Mouse (Mus musculus): ENCODE results near the gene Zcrb1. TPM values are rescaled to one million over a fixed set of nuclear protein-coding genes. Genes with fewer than 3 reads are reported as not detected.

Gene Zcrb1
- polyA plus RNA-seq (2015; fragmentation: Nextera tagmentation; extraction: Ambion mirVana), result 122 and 123 TPM in 2 replicates

GRCm38 (mm10) chr15:93397826-93398698 is at the start of gene Zcrb1, which contains the start of gene Pphln1:
Zcrb1 (minus strand) TSS chr15:93398334.
Pphln1 (plus strand) TSS chr15:93398350.
- Histone ChIP-seq H3K4me1 (peaks cover 14% of the 10 kb centered on the region), H3K27ac (peak within 1 kb of the TSS; percentile 91), H3K4me3 (replicated peaks) (peak within 1 kb of the TSS; percentile 97), H3K27me3 (replicated peaks) (no peaks in the 10 kb centered on the region), H3K36me3 (peaks cover 8% of the 10 kb centered on the region), H3K4me2 (peak within 1 kb of the TSS; percentile 73), H3K9me3 (no peaks in the 10 kb centered on the region), H3K9ac (peak within 1 kb of the TSS; percentile 95)
- WGBS, result under 1% methylated on average over 100 of the region's 100 CpGs
- ATAC-seq (ENCODE audit: insufficient read depth, low FRiP score, low read depth), result peak; percentile 95

- WGBS, result 67% methylated on average over 6 of the region's 6 CpGs
- peak; percentile 31; the same call in 1 of the 2 replicates for ATAC-seq (ENCODE audit: insufficient read depth, low FRiP score, low read depth)
- H3K4me2 ChIP-seq, result no peak overlapping the region
- H3K9ac ChIP-seq, result no peak overlapping the region
- H3K36me3 ChIP-seq, result peaks cover 25% of the 10 kb centered on the region
- H3K9me3 ChIP-seq, result no peaks in the 10 kb centered on the region
- no peak overlapping the region for H3K27ac ChIP-seq
- H3K4me1 ChIP-seq, result no peaks in the 10 kb centered on the region
- no peaks in the 10 kb centered on the region for H3K27me3 ChIP-seq (replicated peaks)
- no peak overlapping the region for H3K4me3 ChIP-seq (replicated peaks)
Observed at GRCm38 (mm10) chr15:93443676-93444075, 45.5 kb upstream of the Zcrb1 start.

GRCm38 (mm10) chr15:93442271-93442670 is 44.1 kb upstream of the Zcrb1 start:
- 87% methylated on average over 4 of the region's 4 CpGs for WGBS
- H3K36me3 ChIP-seq, result peaks cover 25% of the 10 kb centered on the region
- H3K27ac ChIP-seq, result no peak overlapping the region
- H3K4me1 ChIP-seq, result no peaks in the 10 kb centered on the region
- H3K4me3 ChIP-seq (replicated peaks), result no peak overlapping the region
- H3K4me2 ChIP-seq, result no peak overlapping the region
- no peak overlapping the region for H3K9ac ChIP-seq
- ATAC-seq (ENCODE audit: insufficient read depth, low FRiP score, low read depth), result no peak
- H3K27me3 ChIP-seq (replicated peaks), result no peaks in the 10 kb centered on the region
- no peaks in the 10 kb centered on the region for H3K9me3 ChIP-seq

- Histone ChIP-seq H3K4me1 (peaks cover 4% of the 10 kb centered on the region; the same call in 1 of the 2 replicates), H3K4me3 (replicated peaks) (no peak overlapping the region), H3K36me3 (peaks cover 25% of the 10 kb centered on the region), H3K9me3 (no peaks in the 10 kb centered on the region), H3K9ac (no peak overlapping the region), H3K27me3 (replicated peaks) (no peaks in the 10 kb centered on the region), H3K27ac (no peak overlapping the region), H3K4me2 (no peak overlapping the region)
- no peak for ATAC-seq (ENCODE audit: insufficient read depth, low FRiP score, low read depth)
- WGBS, result 44% methylated on average over 5 of the region's 5 CpGs
Observed at GRCm38 (mm10) chr15:93438663-93439062, 40.5 kb upstream of the Zcrb1 start.

- ATAC-seq (ENCODE audit: insufficient read depth, low FRiP score, low read depth), result no peak
- Histone ChIP-seq H3K27me3 (replicated peaks) (no peaks in the 10 kb centered on the region), H3K9me3 (no peaks in the 10 kb centered on the region), H3K36me3 (0 out of 2 replicates have a peak, but pooled peaks cover 5% of the 10 kb centered on the region), H3K4me3 (replicated peaks) (no peak overlapping the region), H3K27ac (no peak overlapping the region), H3K9ac (no peak overlapping the region), H3K4me2 (no peak overlapping the region), H3K4me1 (peaks cover 4% of the 10 kb centered on the region; the same call in 1 of the 2 replicates)
- WGBS, result 78% methylated on average over 12 of the region's 12 CpGs
Observed at GRCm38 (mm10) chr15:93435998-93436397, 37.9 kb upstream of the Zcrb1 start.

- Histone ChIP-seq H3K27ac (no peak overlapping the region), H3K9ac (no peak overlapping the region), H3K36me3 (no peaks in the 10 kb centered on the region), H3K4me3 (replicated peaks) (no peak overlapping the region), H3K9me3 (no peaks in the 10 kb centered on the region), H3K4me2 (no peak overlapping the region), H3K4me1 (peaks cover 4% of the 10 kb centered on the region; the same call in 1 of the 2 replicates), H3K27me3 (replicated peaks) (no peaks in the 10 kb centered on the region)
- 33% methylated on average over 11 of the region's 11 CpGs for WGBS
- no peak for ATAC-seq (ENCODE audit: insufficient read depth, low FRiP score, low read depth)
Observed at GRCm38 (mm10) chr15:93433811-93434210, 35.7 kb upstream of the Zcrb1 start.

- 92% methylated on average over 1 of the region's 1 CpGs for WGBS
Observed at GRCm38 (mm10) chr15:93422537-93422936, 24.4 kb upstream of the Zcrb1 start.

GRCm38 (mm10) chr15:93420596-93420995 is 22.5 kb upstream of the Zcrb1 start:
- ATAC-seq (ENCODE audit: insufficient read depth, low FRiP score, low read depth), result no peak
- no peaks in the 10 kb centered on the region for H3K4me1 ChIP-seq
- no peaks in the 10 kb centered on the region for H3K9me3 ChIP-seq
- H3K4me2 ChIP-seq, result no peak overlapping the region
- H3K27ac ChIP-seq, result no peak overlapping the region
- H3K36me3 ChIP-seq, result peaks cover 20% of the 10 kb centered on the region; the same call in 1 of the 2 replicates
- WGBS, result 85% methylated on average over 7 of the region's 7 CpGs
- H3K4me3 ChIP-seq (replicated peaks), result no peak overlapping the region
- H3K9ac ChIP-seq, result no peak overlapping the region
- no peaks in the 10 kb centered on the region for H3K27me3 ChIP-seq (replicated peaks)

More at GRCm38 (mm10) chr15:93422537-93422936, 24.4 kb upstream of the Zcrb1 start:
- Histone ChIP-seq H3K4me2 (no peak overlapping the region), H3K9me3 (no peaks in the 10 kb centered on the region), H3K9ac (no peak overlapping the region), H3K4me1 (no peaks in the 10 kb centered on the region), H3K27ac (no peak overlapping the region), H3K4me3 (replicated peaks) (no peak overlapping the region), H3K27me3 (replicated peaks) (no peaks in the 10 kb centered on the region), H3K36me3 (peaks cover 20% of the 10 kb centered on the region; the same call in 1 of the 2 replicates)
- ATAC-seq (ENCODE audit: insufficient read depth, low FRiP score, low read depth), result no peak

- Histone ChIP-seq H3K27me3 (replicated peaks) (no peaks in the 10 kb centered on the region), H3K4me3 (replicated peaks) (no peak overlapping the region), H3K4me1 (no peaks in the 10 kb centered on the region), H3K4me2 (no peak overlapping the region), H3K36me3 (peaks cover 12% of the 10 kb centered on the region), H3K27ac (no peak overlapping the region), H3K9me3 (no peaks in the 10 kb centered on the region), H3K9ac (no peak overlapping the region)
- no peak for ATAC-seq (ENCODE audit: insufficient read depth, low FRiP score, low read depth)
- WGBS, result 53% methylated on average over 6 of the region's 6 CpGs
Observed at GRCm38 (mm10) chr15:93416300-93416699, 18.2 kb upstream of the Zcrb1 start.

GRCm38 (mm10) chr15:93414456-93414855 is 16.3 kb upstream of the Zcrb1 start:
- Histone ChIP-seq H3K4me1 (no peaks in the 10 kb centered on the region), H3K27me3 (replicated peaks) (no peaks in the 10 kb centered on the region), H3K9ac (no peak overlapping the region), H3K9me3 (no peaks in the 10 kb centered on the region), H3K27ac (no peak overlapping the region), H3K4me3 (replicated peaks) (no peak overlapping the region), H3K36me3 (peaks cover 8% of the 10 kb centered on the region), H3K4me2 (no peak overlapping the region)
- no peak for ATAC-seq (ENCODE audit: insufficient read depth, low FRiP score, low read depth)
- WGBS, result 94% methylated on average over 9 of the region's 9 CpGs

GRCm38 (mm10) chr15:93412445-93412844 is 14.3 kb upstream of the Zcrb1 start:
- no peak for ATAC-seq (ENCODE audit: insufficient read depth, low FRiP score, low read depth)
- no peak overlapping the region for H3K9ac ChIP-seq
- 93% methylated on average over 3 of the region's 3 CpGs for WGBS
- no peaks in the 10 kb centered on the region for H3K27me3 ChIP-seq (replicated peaks)
- no peak overlapping the region for H3K4me3 ChIP-seq (replicated peaks)
- H3K27ac ChIP-seq, result no peak overlapping the region
- no peaks in the 10 kb centered on the region for H3K9me3 ChIP-seq
- H3K36me3 ChIP-seq, result peaks cover 8% of the 10 kb centered on the region
- H3K4me2 ChIP-seq, result no peak overlapping the region
- H3K4me1 ChIP-seq, result no peaks in the 10 kb centered on the region

GRCm38 (mm10) chr15:93406492-93406891 is 8.4 kb upstream of the Zcrb1 start:
- Histone ChIP-seq H3K9me3 (no peaks in the 10 kb centered on the region), H3K36me3 (peaks cover 6% of the 10 kb centered on the region), H3K27me3 (replicated peaks) (no peaks in the 10 kb centered on the region), H3K4me1 (0 out of 2 replicates have a peak, but pooled peaks cover 3% of the 10 kb centered on the region), H3K9ac (no peak overlapping the region), H3K4me3 (replicated peaks) (no peak overlapping the region), H3K4me2 (no peak overlapping the region), H3K27ac (no peak overlapping the region)
- WGBS, result 92% methylated on average over 5 of the region's 5 CpGs
- no peak for ATAC-seq (ENCODE audit: insufficient read depth, low FRiP score, low read depth)
